Mouse (Mus musculus): ENCODE measurements around the gene Slc38a1.
"Not testable (repeated sequence)": the region's sequence is repeated elsewhere in the genome, so short reads cannot be mapped to it uniquely, and the experiment has no call there.

Slc38a1 gene

DNA sequence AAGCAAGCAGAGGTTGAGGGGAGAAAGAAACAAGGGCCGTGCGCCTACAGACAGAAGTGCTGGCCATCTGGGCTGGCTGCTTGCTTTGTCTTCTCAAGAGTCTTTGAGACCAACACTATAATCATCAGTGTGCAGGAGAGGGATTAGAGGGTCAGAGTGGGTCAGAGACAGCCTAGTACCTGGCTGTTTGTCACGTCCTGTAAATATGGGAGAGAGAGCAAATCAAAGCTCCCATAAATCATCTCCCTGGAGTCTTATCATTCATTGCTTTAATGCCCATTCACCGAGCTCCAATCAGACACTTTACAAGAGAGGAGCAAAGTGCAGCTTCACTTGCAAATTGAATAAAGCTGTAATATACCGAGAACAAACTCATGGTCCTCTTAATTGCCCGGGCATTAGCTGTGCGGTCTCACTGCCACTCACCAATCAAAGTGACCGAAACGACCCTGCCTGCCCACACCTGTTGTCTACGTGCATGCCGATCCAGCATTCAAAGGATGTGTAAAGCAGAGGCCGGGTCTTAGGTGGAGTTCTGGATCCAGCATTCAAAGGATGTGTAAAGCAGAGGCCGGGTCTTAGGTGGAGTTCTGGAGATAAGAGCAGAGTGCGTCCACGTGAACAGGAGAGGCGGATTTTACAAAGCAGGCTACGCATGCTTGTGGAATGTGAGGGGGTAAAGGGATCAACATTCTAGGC lies 15.0 kb upstream of the Slc38a1 start:
- no peak for DNase-seq

DNA sequence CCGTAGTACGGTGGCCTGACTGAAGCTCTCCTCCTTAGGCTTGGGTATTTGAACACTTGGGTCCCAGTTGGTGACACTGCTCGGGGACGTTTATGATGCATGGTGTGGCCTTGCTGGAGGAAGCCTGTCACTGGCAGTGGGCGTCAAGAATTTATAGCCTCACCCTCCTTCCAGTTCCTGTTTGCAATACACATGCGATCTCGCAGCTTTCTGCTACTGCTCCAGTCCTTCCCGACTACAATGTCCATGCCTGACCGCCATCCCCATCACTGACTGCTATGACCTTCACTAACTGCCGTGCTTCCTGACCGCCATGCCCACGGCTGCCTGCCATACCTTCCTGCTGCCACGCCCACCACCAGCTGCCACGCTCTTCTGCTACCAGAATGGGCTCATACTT lies 12.8 kb upstream of the Slc38a1 start:
- no peak for DNase-seq

DNA sequence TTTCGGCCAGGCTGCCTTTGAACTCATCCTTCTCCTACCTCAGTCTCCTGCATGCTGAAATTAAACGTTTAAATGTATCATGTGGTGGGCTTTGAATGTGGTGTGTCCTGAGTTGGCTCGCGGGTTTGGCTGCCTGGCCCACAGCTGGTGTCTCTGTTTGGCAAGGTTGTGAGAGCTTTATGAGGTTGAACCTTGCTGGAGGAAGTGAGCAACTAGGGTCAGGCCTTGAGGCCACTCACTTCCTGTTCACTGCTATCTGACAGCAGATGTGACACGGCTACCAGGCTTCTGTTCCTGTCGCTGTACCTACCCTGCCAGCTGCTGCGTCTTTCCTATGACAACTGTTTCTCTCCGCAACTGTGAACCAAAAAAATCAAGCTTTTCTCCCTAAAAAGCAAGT lies 12.0 kb upstream of the Slc38a1 start:
- DNase-seq = no peak

- no peak for DNase-seq
Observed at GRCm38 (mm10) chr15:96653011-96653410, 10.3 kb upstream of the Slc38a1 start.

GRCm38 (mm10) chr15:96652531-96652930 lies 9.8 kb upstream of the Slc38a1 start:
- DNase-seq = no peak

GRCm38 (mm10) chr15:96647376-96647775 lies 4.7 kb upstream of the Slc38a1 start:
- no peak for DNase-seq

GRCm38 (mm10) chr15:96641821-96642435 lies 785 bp downstream of the Slc38a1 start:
- no peak for DNase-seq

DNA sequence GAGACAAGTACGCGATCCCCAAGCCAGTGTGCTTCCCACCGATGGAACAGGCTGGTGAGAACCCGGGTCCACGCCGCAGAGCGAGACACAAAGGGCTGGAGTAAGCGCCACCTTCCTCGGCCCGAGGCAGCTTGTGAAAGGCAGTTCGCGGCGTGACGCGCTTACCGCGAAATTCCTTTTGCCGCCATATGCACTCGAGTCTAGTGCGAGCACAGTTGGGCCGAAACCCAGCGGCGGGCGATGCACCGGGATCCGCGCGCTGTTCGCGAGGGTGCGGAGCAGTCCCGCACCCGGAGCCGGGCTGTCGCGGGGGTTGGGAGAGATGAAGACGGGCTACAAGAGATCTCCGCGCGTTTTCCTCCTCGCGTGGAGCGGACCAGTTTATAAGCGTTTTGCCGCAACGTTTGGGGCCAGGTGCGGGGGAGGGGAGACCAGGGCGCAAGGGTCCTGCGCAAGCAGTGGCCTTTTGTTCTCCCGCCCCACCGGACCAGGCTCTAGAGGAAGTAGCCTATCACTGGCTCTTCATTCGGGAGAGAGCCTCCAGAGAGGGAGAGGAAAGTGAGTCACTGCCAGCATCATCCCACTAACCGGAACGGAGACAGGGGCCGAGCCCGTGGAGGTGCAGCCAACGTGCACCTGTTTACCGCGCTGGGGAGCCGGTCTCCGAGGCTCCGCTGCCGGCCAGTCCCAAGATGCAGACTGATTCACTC lies 1.4 kb downstream of the Slc38a1 start:
- DNase-seq = no peak

GRCm38 (mm10) chr15:96640291-96640985 lies 2.3 kb downstream of the Slc38a1 start:
- no peak for DNase-seq

- DNase-seq = no peak
Observed at GRCm38 (mm10) chr15:96639630-96640029, 3.1 kb downstream of the Slc38a1 start.

DNA sequence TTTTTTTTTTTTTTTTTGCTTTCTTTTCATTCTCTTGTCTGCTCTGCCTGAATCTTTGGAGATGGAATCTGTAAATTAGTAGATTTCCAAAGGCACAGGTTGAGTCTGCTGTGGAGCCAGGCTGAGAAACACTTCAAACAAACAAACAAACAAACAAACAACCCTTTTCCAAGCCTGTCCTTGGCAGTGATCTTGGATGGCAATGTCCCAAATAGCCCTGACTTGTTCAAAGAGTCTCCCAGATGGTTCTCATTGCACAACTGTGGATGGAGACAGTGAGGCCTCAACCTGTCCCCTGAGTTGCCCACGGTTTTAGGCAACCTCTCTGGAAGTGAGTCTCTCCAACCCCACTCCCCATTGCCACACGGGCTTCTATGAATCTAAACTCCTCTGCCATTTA lies 4.1 kb downstream of the Slc38a1 start:
- DNase-seq = no peak

DNA sequence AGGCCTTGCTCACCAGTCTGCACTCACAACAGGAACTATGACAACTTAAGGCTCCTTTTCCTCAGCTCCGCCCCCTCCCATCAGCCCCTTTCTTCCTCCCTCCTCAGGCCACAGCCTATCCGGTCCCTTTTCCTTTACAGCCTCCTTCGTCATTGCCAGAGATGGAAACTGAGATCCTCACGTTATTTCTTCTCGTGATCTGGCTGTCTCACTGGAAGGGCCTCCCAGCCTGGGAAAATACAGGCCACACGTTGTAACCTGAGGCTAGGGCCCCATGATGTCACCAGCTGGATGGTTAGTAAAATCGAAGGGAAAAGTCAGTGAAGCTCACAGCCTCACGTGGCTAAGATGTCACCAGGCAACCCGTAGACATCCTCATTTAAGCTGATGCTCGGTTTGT lies 4.5 kb downstream of the Slc38a1 start:
- no peak for DNase-seq

- no peak for DNase-seq
Observed at GRCm38 (mm10) chr15:96634670-96635405, 7.9 kb downstream of the Slc38a1 start.

- no peak for DNase-seq
Observed at GRCm38 (mm10) chr15:96632201-96632600, 10.5 kb downstream of the Slc38a1 start.

GRCm38 (mm10) chr15:96631107-96631718 lies 11.5 kb downstream of the Slc38a1 start:
- DNase-seq = no peak

DNA sequence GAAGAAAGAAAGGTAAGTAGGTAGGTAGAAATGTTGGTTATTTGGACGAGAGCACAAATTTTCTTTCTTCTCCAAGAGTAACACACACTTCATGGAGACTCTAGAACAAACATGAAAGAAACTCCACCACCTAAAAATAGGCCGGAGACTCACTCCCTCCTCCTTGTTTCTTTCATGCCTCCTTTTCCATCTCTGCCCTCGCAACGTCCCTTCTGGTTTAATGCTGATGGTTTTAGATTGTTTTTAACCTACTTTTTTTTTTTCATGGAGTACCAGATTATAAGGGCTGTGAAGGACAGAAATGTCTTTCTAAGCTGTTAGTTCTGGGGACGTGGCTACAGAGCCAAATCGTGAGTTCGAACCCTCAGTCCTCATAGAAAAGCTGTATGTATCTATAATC lies 14.5 kb downstream of the Slc38a1 start:
- DNase-seq = no peak

- DNase-seq = no peak
Observed at GRCm38 (mm10) chr15:96626871-96627270, 15.8 kb downstream of the Slc38a1 start.

DNA sequence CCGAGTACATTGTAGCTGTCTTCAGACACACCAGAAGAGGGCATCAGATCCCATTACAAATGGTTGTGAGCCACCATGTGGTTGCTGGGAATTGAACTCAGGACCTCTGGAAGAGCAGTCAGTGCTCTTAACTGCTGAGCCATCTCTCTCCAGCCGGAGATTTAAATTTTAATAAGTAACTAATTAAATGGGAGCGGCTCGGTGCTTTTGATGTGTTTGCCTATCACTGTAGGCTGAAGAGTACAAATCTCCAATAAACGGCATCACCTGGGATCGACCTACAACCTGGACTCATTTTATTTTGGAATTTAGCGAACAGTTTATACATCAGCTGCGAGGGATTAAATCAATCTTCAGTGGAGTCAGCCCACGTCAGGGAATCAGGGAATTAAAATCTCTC lies 17.7 kb downstream of the Slc38a1 start:
- not testable (repeated sequence) for DNase-seq

DNA sequence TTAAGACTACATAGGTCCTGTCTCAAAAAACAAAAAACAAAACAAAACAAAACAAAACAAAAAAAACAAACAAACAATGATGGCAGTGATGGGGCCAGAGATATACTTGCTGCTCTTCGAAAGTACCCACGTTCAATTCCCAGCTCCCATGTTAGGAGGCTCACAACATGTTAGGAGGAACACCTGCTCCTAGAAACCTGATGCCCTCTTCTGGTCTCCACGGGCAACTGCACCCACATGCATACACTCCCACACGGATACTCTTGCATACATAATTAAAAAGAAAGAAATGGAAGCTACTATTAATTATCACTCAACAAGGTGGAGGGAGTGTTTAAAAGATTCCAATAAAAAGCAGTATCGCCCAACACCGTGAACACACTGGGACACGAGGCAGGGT lies 20.3 kb downstream of the Slc38a1 start:
- no peak for DNase-seq

DNA sequence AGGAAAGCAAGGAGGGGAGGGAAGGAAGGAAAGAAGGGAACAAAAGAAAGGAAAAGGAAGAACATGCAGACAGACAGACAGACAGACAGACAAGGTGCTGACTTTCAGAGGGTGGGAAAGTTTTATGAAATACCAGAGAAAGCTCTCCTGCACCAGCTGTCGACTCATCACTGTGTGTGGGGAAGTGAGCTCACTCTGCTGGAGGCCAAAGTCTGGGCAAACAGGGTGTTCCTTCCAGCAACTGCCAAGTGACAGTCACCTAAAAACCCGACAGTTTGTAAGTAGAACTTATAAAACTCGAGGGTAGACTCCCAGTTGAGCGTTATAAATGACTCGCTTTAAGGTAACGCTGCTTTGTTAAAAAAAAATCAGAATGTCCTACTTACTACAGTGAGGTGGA lies 21.0 kb downstream of the Slc38a1 start:
- no peak for DNase-seq

- no peak for DNase-seq
Observed at GRCm38 (mm10) chr15:96617555-96617954, 25.2 kb downstream of the Slc38a1 start.

DNA sequence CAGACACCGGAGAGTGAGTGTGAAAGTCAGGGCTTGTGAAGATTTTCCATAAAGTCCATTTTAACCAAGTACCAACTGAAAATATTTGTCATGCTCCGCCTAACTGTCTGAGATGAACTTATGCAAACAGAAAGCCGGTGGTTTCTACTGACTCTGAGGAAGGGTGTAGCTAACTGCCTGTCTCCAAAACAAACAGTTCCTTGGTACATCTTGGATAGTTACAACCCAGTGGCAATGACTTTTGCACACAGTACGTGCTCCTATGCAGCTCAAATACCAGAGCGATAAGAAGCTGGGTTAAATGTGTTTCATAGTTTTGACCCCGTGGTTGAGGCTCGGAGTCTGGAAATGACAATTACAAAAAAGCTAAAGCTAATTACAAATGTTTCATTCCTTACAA lies 34.0 kb downstream of the Slc38a1 start:
- no peak for DNase-seq

All from kidney, adult 9 months (tissue).